Mouse (Mus musculus) stomach, embryonic 16.5 days (tissue): ENCODE data around the gene Rmi2. TPM values are rescaled to one million over a fixed set of nuclear protein-coding genes. Genes with fewer than 3 reads are reported as not detected.

Source experiments
- ATAC-seq: fragments of 200-750 bp; cut with Nextera tagmentation; 2 replicates; pipeline ENCODE4 v1.8.0; 2017; ENCODE audit warnings: moderate number of reproducible peaks, moderate TSS enrichment; ENCODE audit not compliant: insufficient read depth, low FRiP score
- H3K27ac ChIP-seq: fragments of 300-500 bp; sonication (generic); 2 replicates; pipeline ENCODE4 v1.5.1; 2014; ENCODE audit warnings: low read length
- H3K27me3 ChIP-seq: fragments of 300-500 bp; sonication (generic); 2 replicates; pipeline ENCODE4 v1.6.1; 2014; ENCODE audit warnings: low read length, control low read depth, mixed read lengths; ENCODE audit not compliant: control insufficient read depth, insufficient read depth
- H3K36me3 ChIP-seq: fragments of 300-500 bp; sonication (generic); 2 replicates; pipeline ENCODE4 v1.6.1; 2014; ENCODE audit warnings: low read length; ENCODE audit not compliant: control insufficient read depth, insufficient read depth
- H3K4me1 ChIP-seq: fragments of 300-500 bp; sonication (generic); 2 replicates; pipeline ENCODE4 v1.6.1; 2014; ENCODE audit warnings: low read length, control low read depth, mixed read lengths; ENCODE audit not compliant: control insufficient read depth, insufficient read depth
- H3K4me2 ChIP-seq: fragments of 300-500 bp; sonication (generic); 2 replicates; pipeline ENCODE4 v1.6.1; 2014; ENCODE audit warnings: low read depth, low read length, mixed read lengths
- H3K4me3 ChIP-seq: fragments of 300-500 bp; sonication (generic); replicated peaks from 2 replicates; pipeline ENCODE4 v1.5.1; 2014; ENCODE audit warnings: mild to moderate bottlenecking, low read length
- H3K9ac ChIP-seq: fragments of 300-500 bp; sonication (generic); 2 replicates; pipeline ENCODE4 v1.6.1; 2014; ENCODE audit warnings: low read length
- H3K9me3 ChIP-seq: fragments of 300-500 bp; sonication (generic); replicated peaks from 2 replicates; pipeline ENCODE4 v1.6.1; 2016; ENCODE audit warnings: low read length, control low read depth; ENCODE audit not compliant: control insufficient read depth
- WGBS: fragments of 180-500 bp; shearing (Covaris S2); extraction: QIAGEN DNeasy Blood & Tissue Kit; methylation state at CpG from one replicate; pipeline ENCODE4 v1.1.7; 2014; 5-methylcytosine and 5-hydroxymethylcytosine counted together
- polyA plus RNA-seq: library from polyadenylated mRNA; unstranded; fragments of >200 nt; fragmentation: Nextera tagmentation; extraction: Ambion mirVana; gene quantifications from 2 replicates; pipeline ENCODE4 v1.2.1, GENCODE M21; 2015

Rmi2 gene
- polyA plus RNA-seq, 1 experiment from 2014 or later: 2.2 TPM

- 36% methylated on average over 4 of the region's 4 CpGs for WGBS
- H3K4me1 ChIP-seq: no peaks in the 10 kb centered on the region
- H3K9me3 ChIP-seq: no peaks in the 10 kb centered on the region
- no peaks in the 10 kb centered on the region for H3K27me3 ChIP-seq
- ATAC-seq: peak; percentile 73
- H3K9ac ChIP-seq: no peak overlapping the region
- H3K4me2 ChIP-seq: no peak overlapping the region
- H3K27ac ChIP-seq: peak overlapping the region; percentile 70
- H3K36me3 ChIP-seq: no peaks in the 10 kb centered on the region
- no peak overlapping the region for H3K4me3 ChIP-seq
These were observed 13.5 kb upstream of the Rmi2 start for GRCm38 (mm10) chr16:10821387-10821786.

GRCm38 (mm10) chr16:10824536-10824935, 10.3 kb upstream of the Rmi2 start:
- Histone ChIP-seq H3K27me3 (no peaks in the 10 kb centered on the region), H3K9me3 (no peaks in the 10 kb centered on the region), H3K4me3 (no peak overlapping the region), H3K36me3 (no peaks in the 10 kb centered on the region), H3K9ac (no peak overlapping the region), H3K4me2 (no peak overlapping the region), H3K4me1 (0 out of 2 replicates have a peak, but pooled peaks cover 2% of the 10 kb centered on the region), H3K27ac (no peak overlapping the region)
- WGBS: 83% methylated on average over 1 of the region's 1 CpGs
- ATAC-seq: no peak

- Histone ChIP-seq H3K9ac (no peak overlapping the region), H3K27ac (no peak overlapping the region), H3K36me3 (no peaks in the 10 kb centered on the region), H3K4me1 (0 out of 2 replicates have a peak, but pooled peaks cover 2% of the 10 kb centered on the region), H3K4me3 (no peak overlapping the region), H3K27me3 (no peaks in the 10 kb centered on the region), H3K4me2 (no peak overlapping the region), H3K9me3 (no peaks in the 10 kb centered on the region)
- 68% methylated on average over 4 of the region's 4 CpGs for WGBS
- no peak for ATAC-seq
These were observed 9.0 kb upstream of the Rmi2 start for GRCm38 (mm10) chr16:10825840-10826239.

GRCm38 (mm10) chr16:10827269-10827668, 7.6 kb upstream of the Rmi2 start:
- Histone ChIP-seq H3K4me3 (no peak overlapping the region), H3K4me1 (0 out of 2 replicates have a peak, but pooled peaks cover 2% of the 10 kb centered on the region), H3K36me3 (no peaks in the 10 kb centered on the region), H3K27ac (no peak overlapping the region), H3K9ac (no peak overlapping the region), H3K9me3 (no peaks in the 10 kb centered on the region), H3K4me2 (no peak overlapping the region), H3K27me3 (no peaks in the 10 kb centered on the region)
- ATAC-seq: no peak
- WGBS: 89% methylated on average over 9 of the region's 9 CpGs

- Histone ChIP-seq H3K9ac (no peak overlapping the region), H3K9me3 (no peaks in the 10 kb centered on the region), H3K27ac (no peak overlapping the region), H3K27me3 (no peaks in the 10 kb centered on the region), H3K4me1 (0 out of 2 replicates have a peak, but pooled peaks cover 2% of the 10 kb centered on the region), H3K4me3 (no peak overlapping the region), H3K36me3 (no peaks in the 10 kb centered on the region), H3K4me2 (no peak overlapping the region)
- WGBS: 74% methylated on average over 7 of the region's 7 CpGs
- no peak for ATAC-seq
These were observed 6.9 kb upstream of the Rmi2 start for GRCm38 (mm10) chr16:10827766-10828460.

GRCm38 (mm10) chr16:10828461-10828805, 6.4 kb upstream of the Rmi2 start:
- H3K27me3 ChIP-seq: no peaks in the 10 kb centered on the region
- H3K27ac ChIP-seq: no peak overlapping the region
- no peaks in the 10 kb centered on the region for H3K36me3 ChIP-seq
- H3K9me3 ChIP-seq: no peaks in the 10 kb centered on the region
- 0 out of 2 replicates have a peak, but pooled peaks cover 2% of the 10 kb centered on the region for H3K4me1 ChIP-seq
- 45% methylated on average over 4 of the region's 4 CpGs for WGBS
- ATAC-seq: no peak
- no peak overlapping the region for H3K4me2 ChIP-seq
- H3K4me3 ChIP-seq: no peak overlapping the region
- H3K9ac ChIP-seq: no peak overlapping the region

- H3K9me3 ChIP-seq: no peaks in the 10 kb centered on the region
- ATAC-seq: no peak
- 3% methylated on average over 12 of the region's 12 CpGs for WGBS
- H3K4me2 ChIP-seq: peak overlapping the region; percentile 86
- peaks cover 34% of the 10 kb centered on the region for H3K4me1 ChIP-seq
- H3K27me3 ChIP-seq: no peaks in the 10 kb centered on the region
- peak overlapping the region; percentile 86; the same call in 1 of the 2 replicates for H3K9ac ChIP-seq
- peak overlapping the region; percentile 91 for H3K4me3 ChIP-seq
- H3K36me3 ChIP-seq: no peaks in the 10 kb centered on the region
- no peak overlapping the region; the same call in 1 of the 2 replicates for H3K27ac ChIP-seq
These were observed 333 bp upstream of the Rmi2 start for GRCm38 (mm10) chr16:10834542-10834910.

GRCm38 (mm10) chr16:10836388-10836787, 1.5 kb downstream of the Rmi2 start:
- Histone ChIP-seq H3K4me1 (peaks cover 34% of the 10 kb centered on the region), H3K27ac (no peak overlapping the region), H3K36me3 (no peaks in the 10 kb centered on the region), H3K27me3 (no peaks in the 10 kb centered on the region), H3K9ac (no peak overlapping the region), H3K4me3 (no peak overlapping the region), H3K9me3 (no peaks in the 10 kb centered on the region), H3K4me2 (no peak overlapping the region)
- ATAC-seq: no peak
- WGBS: 84% methylated on average over 3 of the region's 3 CpGs

- WGBS: 77% methylated on average over 3 of the region's 3 CpGs
- Histone ChIP-seq H3K9me3 (no peaks in the 10 kb centered on the region), H3K9ac (no peak overlapping the region), H3K27ac (no peak overlapping the region), H3K36me3 (no peaks in the 10 kb centered on the region), H3K27me3 (no peaks in the 10 kb centered on the region), H3K4me2 (no peak overlapping the region), H3K4me3 (no peak overlapping the region), H3K4me1 (peaks cover 34% of the 10 kb centered on the region)
- no peak for ATAC-seq
These were observed 2.4 kb downstream of the Rmi2 start for GRCm38 (mm10) chr16:10837250-10837649.
